Mouse (Mus musculus): ENCODE results near the gene Cnot1.

The Cnot1 gene

GRCm38 (mm10) chr8:95727625-95728024, 79.6 kb downstream of the Cnot1 start:
- DNase-seq (ENCODE audit: low spot score): no peak

GRCm38 (mm10) chr8:95716546-95717335, 90.5 kb downstream of the Cnot1 start:
- no peak for DNase-seq (ENCODE audit: low spot score)

- DNase-seq (ENCODE audit: low spot score): peak; percentile 85
Observed at GRCm38 (mm10) chr8:95715676-95716531, 91.4 kb downstream of the Cnot1 start, which contains the start of gene Setd6. Setd6 (plus strand) TSS chr8:95715881.

- no peak for DNase-seq (ENCODE audit: low spot score)
Observed at GRCm38 (mm10) chr8:95714837-95715413, 92.3 kb downstream of the Cnot1 start.

GRCm38 (mm10) chr8:95714367-95714766, 92.9 kb downstream of the Cnot1 start:
- DNase-seq (ENCODE audit: low spot score): no peak

GRCm38 (mm10) chr8:95713100-95714010, 93.9 kb downstream of the Cnot1 start:
- DNase-seq (ENCODE audit: low spot score): peak; percentile 66

GRCm38 (mm10) chr8:95712395-95712794, 94.9 kb downstream of the Cnot1 start:
- DNase-seq (ENCODE audit: low spot score): no peak

GRCm38 (mm10) chr8:95711029-95711428, 96.2 kb downstream of the Cnot1 start:
- no peak for DNase-seq (ENCODE audit: low spot score)

GRCm38 (mm10) chr8:95709579-95709978, 97.7 kb downstream of the Cnot1 start:
- DNase-seq (ENCODE audit: low spot score): no peak

- DNase-seq (ENCODE audit: low spot score): no peak
Observed at GRCm38 (mm10) chr8:95704538-95704937, 102.7 kb downstream of the Cnot1 start.

- DNase-seq (ENCODE audit: low spot score): no peak
Observed at GRCm38 (mm10) chr8:95703461-95704260, 103.6 kb downstream of the Cnot1 start.

GRCm38 (mm10) chr8:95702480-95703446, 104.5 kb downstream of the Cnot1 start:
- DNase-seq (ENCODE audit: low spot score): peak; percentile 76

- DNase-seq (ENCODE audit: low spot score): no peak
Observed at GRCm38 (mm10) chr8:95701809-95702208, 105.5 kb downstream of the Cnot1 start.

- DNase-seq (ENCODE audit: low spot score): no peak
Observed at GRCm38 (mm10) chr8:95700282-95700681, 107.0 kb downstream of the Cnot1 start.

GRCm38 (mm10) chr8:95698179-95698578, 109.1 kb downstream of the Cnot1 start:
- DNase-seq (ENCODE audit: low spot score): no peak

GRCm38 (mm10) chr8:95697128-95697527, 110.1 kb downstream of the Cnot1 start:
- DNase-seq (ENCODE audit: low spot score): peak; percentile 70

GRCm38 (mm10) chr8:95696661-95697060, 110.6 kb downstream of the Cnot1 start:
- no peak for DNase-seq (ENCODE audit: low spot score)

GRCm38 (mm10) chr8:95694631-95695030, 112.6 kb downstream of the Cnot1 start:
- DNase-seq (ENCODE audit: low spot score): no peak

GRCm38 (mm10) chr8:95690929-95691541, 116.2 kb downstream of the Cnot1 start:
- no peak for DNase-seq (ENCODE audit: low spot score)
